Mouse (Mus musculus): ENCODE data around the gene Rftn1. TPM values are rescaled to one million over a fixed set of nuclear protein-coding genes. Genes with fewer than 3 reads are reported as not detected.

Rftn1 gene
- total and polyA plus RNA-seq, 3 experiments, result 52.5 to 80.6 (median 60.5) TPM

DNA sequence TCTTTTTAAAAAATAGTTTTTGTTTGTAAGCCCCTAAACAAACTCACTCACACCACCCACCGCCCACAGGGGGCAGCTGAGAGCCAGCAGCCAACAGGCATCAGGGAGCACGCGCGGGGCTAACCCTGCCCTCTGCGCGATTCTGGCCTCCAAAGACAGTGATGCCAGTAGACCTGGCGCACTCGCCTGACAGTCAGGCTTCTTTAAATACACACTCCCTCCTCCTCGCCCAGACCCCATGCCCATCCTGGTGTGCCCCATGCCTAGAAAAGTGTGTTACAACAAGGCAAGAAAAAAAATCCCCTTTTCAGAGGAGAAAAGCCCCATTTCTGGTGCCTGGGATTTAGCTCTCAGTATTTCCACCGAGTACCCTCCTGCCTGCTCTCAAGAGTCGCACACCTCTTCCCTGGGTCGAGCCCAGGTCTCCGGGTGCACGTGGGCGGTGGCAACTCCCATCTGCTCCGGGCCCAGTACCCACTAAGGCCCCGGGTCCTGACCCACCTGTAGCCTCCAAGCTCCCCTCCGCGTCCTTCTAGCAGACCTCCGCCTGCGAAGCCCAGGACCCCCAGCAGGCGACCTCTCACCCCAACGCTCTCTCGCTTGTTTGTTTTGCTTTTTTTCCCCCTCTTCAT lies 977 bp downstream of the Rftn1 start (continued):
- peak; percentile 85 for TF ChIP-seq NELFE (IDR thresholded peaks at IDR 0.05; ENCODE audit: low read depth, low read length)
- no peak for TF ChIP-seq MAFK (IDR thresholded peaks at IDR 0.05; ENCODE audit: insufficient replicate concordance, low read length)
- TF ChIP-seq ELF1 (IDR thresholded peaks at IDR 0.05; ENCODE audit: low read depth, low read length), result no peak
- peak; percentile 96 for TF ChIP-seq ZMIZ1 (IDR thresholded peaks at IDR 0.05; ENCODE audit: low read depth, low read length)
- peak; percentile 92 for TF ChIP-seq POLR2A (IDR thresholded peaks at IDR 0.05; ENCODE audit: low read depth, low read length)
- TF ChIP-seq CTCF (conservative IDR thresholded peaks at IDR 0.05 in 1 of 2, IDR thresholded peaks at IDR 0.05 in 1 of 2; ENCODE audit: low read depth in 2 of 2, low read length in 2 of 2), result peak in 1 of 2 experiments; percentile 66; a peak in 3 of 4 replicates
- TF ChIP-seq BHLHE40 (IDR thresholded peaks at IDR 0.05; ENCODE audit: low read depth, low read length), result peak; percentile 77

DNA sequence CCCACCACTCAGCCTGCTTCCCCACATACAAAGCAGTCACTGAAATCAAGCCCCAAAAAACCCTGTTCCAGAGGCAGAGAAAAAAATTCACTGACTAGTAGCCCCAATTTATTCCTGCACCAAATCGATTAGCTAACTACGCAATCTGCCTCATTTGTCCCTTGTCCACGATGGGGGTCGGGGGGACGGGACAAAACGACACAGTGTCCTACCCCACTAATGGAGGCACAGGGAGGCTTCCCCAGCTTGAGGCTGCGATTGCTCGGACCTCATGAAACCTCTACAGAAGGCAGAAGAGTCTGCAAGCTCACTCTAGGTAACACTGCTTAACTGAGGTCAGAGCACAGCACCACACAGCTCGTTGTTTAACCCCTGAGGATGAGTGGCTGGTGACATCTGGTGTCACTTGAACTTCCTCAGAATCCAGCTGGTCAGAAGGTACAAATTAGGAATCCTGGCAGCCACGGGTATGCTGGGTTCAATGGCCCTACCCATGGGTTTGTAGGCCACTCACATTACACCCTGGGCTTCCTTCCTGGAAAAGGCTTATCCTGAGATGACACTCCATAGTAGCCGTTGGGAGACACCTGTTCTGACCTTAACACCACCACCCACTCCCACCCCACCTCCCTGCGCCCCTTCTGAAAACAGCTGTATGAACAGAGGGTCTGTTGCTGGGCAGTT lies 1.7 kb downstream of the Rftn1 start:
- in situ Hi-C loops (cut with MboI; ENCODE audit: low pct_ligation_motif_present, low pct_unique_long_range_greater_than_20kb, low sequenced_read_pairs), result loop anchor here (10.0 kb wide), 1 partner anchor 104 kb away; no protein-coding TSS in a partner anchor

More for the DNA sequence above, 1.7 kb downstream of the Rftn1 start:
- peak overlapping the region; percentile 88 for H3K4me2 ChIP-seq (ENCODE audit: insufficient read depth, low read depth, poor library complexity, severe bottlenecking)
- peak overlapping the region; percentile 87 to 94 (median 88) for H3K4me3 ChIP-seq (replicated peaks in 1 of 3; ENCODE audit: low read depth in 2 of 3, low read length in 2 of 3, poor library complexity in 1 of 3)
- TF ChIP-seq EP300 (IDR thresholded peaks at IDR 0.05; ENCODE audit: low read length), result no peak
- no peak for TF ChIP-seq PAX5 (IDR thresholded peaks at IDR 0.05; ENCODE audit: low read length)
- no peak for TF ChIP-seq HCFC1 (IDR thresholded peaks at IDR 0.05; ENCODE audit: low read depth, low read length)
- TF ChIP-seq TBP (conservative IDR thresholded peaks at IDR 0.05; ENCODE audit: low read depth, low read length), result no peak; the same call in 1 of the 2 replicates
- TF ChIP-seq MAZ (IDR thresholded peaks at IDR 0.05; ENCODE audit: low read depth, low read length), result no peak
- no peak for TF ChIP-seq MXI1 (IDR thresholded peaks at IDR 0.05; ENCODE audit: low read depth, low read length)
- TF ChIP-seq IRF4 (IDR thresholded peaks at IDR 0.05; ENCODE audit: low read depth, low read length), result peak; percentile 19; the same call in 1 of the 2 replicates
- no peak for TF ChIP-seq USF2 (conservative IDR thresholded peaks at IDR 0.05; ENCODE audit: low read depth, low read length)
- 0 out of 2 replicates have a peak, but pooled peaks have one; percentile 41 for TF ChIP-seq MYC (IDR thresholded peaks at IDR 0.05; ENCODE audit: low read depth, low read length)
- TF ChIP-seq ZKSCAN1 (IDR thresholded peaks at IDR 0.05; ENCODE audit: borderline replicate concordance, low read depth, low read length), result no peak
- TF ChIP-seq ETS1 (conservative IDR thresholded peaks at IDR 0.05; ENCODE audit: low read depth, low read length), result no peak
- no peak for TF ChIP-seq JUN (IDR thresholded peaks at IDR 0.05; ENCODE audit: insufficient read depth, low read depth, low read length)
- TF ChIP-seq POLR2AphosphoS2 (IDR thresholded peaks at IDR 0.05; ENCODE audit: low read depth, low read length), result no peak
- 0 out of 2 replicates have a peak, but pooled peaks have one; percentile 5 for TF ChIP-seq CHD1 (IDR thresholded peaks at IDR 0.05; ENCODE audit: low read depth, low read length)
- peak; percentile 26 for TF ChIP-seq RAD21 (IDR thresholded peaks at IDR 0.05; ENCODE audit: low read depth, low read length)
- TF ChIP-seq RCOR1 (conservative IDR thresholded peaks at IDR 0.05; ENCODE audit: low read depth, low read length), result no peak
- TF ChIP-seq SIN3A (IDR thresholded peaks at IDR 0.05; ENCODE audit: low read length), result peak; percentile 53; the same call in 1 of the 2 replicates
- TF ChIP-seq MEF2A (IDR thresholded peaks at IDR 0.05; ENCODE audit: borderline replicate concordance, low read depth, low read length), result peak; percentile 9; the same call in 1 of the 2 replicates
- TF ChIP-seq UBTF (IDR thresholded peaks at IDR 0.05; ENCODE audit: low read depth, low read length), result no peak
- no peak for TF ChIP-seq SMC3 (IDR thresholded peaks at IDR 0.05; ENCODE audit: low read depth, low read length)
- peak; percentile 68; the same call in 1 of the 2 replicates for TF ChIP-seq ZMIZ1 (IDR thresholded peaks at IDR 0.05; ENCODE audit: low read depth, low read length)
- no peak; a peak in 1 of 4 replicates for TF ChIP-seq CTCF (conservative IDR thresholded peaks at IDR 0.05 in 1 of 2, IDR thresholded peaks at IDR 0.05 in 1 of 2; ENCODE audit: low read depth in 2 of 2, low read length in 2 of 2)
- H3K9me3 ChIP-seq (replicated peaks; ENCODE audit: low read length), result no peaks in the 10 kb centered on the region
- DNase-seq (ENCODE audit: extremely low read depth), result no peak
- dilution Hi-C loops (cut with MboI; ENCODE audit: extremely low pct_ligation_motif_present, extremely low pct_unique_long_range_greater_than_20kb, low sequenced_read_pairs), result no loop called here
- H3K4me1 ChIP-seq (ENCODE audit: control insufficient read depth in 1 of 2, insufficient read depth in 2 of 2), result peaks cover 23 to 56% of the 10 kb centered on the region in 2 experiments
- no peaks in the 10 kb centered on the region for H3K27me3 ChIP-seq (replicated peaks)
- peak overlapping the region; percentile 96 for H3K27ac ChIP-seq (ENCODE audit: insufficient read depth, low read depth)
- H3K9ac ChIP-seq (ENCODE audit: insufficient read depth, low read depth), result peak overlapping the region; percentile 89
- H3K79me2 ChIP-seq (replicated peaks; ENCODE audit: control insufficient read depth, extremely low read depth, insufficient read depth, poor library complexity, severe bottlenecking), result peaks cover 78% of the 10 kb centered on the region
- peaks cover 31 to 70% of the 10 kb centered on the region in 2 experiments for H3K36me3 ChIP-seq (replicated peaks in 1 of 2; ENCODE audit: control insufficient read depth in 1 of 2, insufficient read depth in 1 of 2, low read length in 1 of 2)
